Mouse (Mus musculus): ENCODE measurements at regions not wholly inside any gene's neighbourhood (a gene's known extent, or its start where the extent isn't known, plus 50 kb on each side); places are given as distances from the start of the nearest gene placed in this dataset.

DNA sequence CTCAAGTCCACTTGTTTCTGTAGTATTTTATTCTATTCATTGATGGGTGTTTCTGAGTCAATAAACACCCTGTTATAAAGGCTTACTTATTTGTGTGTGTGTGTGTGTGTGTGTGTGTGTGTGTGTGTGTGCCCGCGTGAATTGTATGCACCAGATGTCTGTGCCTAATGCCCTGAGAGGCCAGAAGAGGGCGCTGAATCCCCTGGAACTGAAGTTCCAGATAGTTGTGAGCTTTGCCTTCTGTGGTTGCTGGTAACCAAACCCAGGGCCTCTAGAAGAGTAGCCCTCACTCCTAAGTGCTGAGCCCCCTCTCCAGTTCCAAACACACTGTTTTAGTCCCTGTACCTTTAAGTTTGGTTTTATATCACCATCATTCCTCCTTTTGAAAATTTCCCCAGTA, 90.2 kb downstream of the Il9r start:
- H3K36me3 ChIP-seq (ENCODE audit: control insufficient read depth, insufficient read depth, low read length): no peaks in the 10 kb centered on the region
- no peak for TF ChIP-seq POLR2A (IDR thresholded peaks at IDR 0.05; ENCODE audit: control insufficient read depth, low read depth, low read length)
- peak; percentile 18; the same call in 1 of the 2 replicates for TF ChIP-seq CTCF (IDR thresholded peaks at IDR 0.05; ENCODE audit: control insufficient read depth, insufficient read depth, insufficient replicate concordance, low read depth, low read length)
- H3K27ac ChIP-seq (ENCODE audit: control insufficient read depth, insufficient read depth, low read depth, low read length): no peak overlapping the region
- H3K27me3 ChIP-seq (ENCODE audit: control insufficient read depth, insufficient read depth, low read length): no peaks in the 10 kb centered on the region
- no peak overlapping the region for H3K4me3 ChIP-seq (ENCODE audit: control insufficient read depth, low read depth, low read length)
- no peaks in the 10 kb centered on the region for H3K4me1 ChIP-seq (ENCODE audit: control insufficient read depth, insufficient read depth, low read length)

All from testis, adult 2 months (tissue).